Mouse (Mus musculus) right cerebral cortex, postnatal 4 days (tissue): ENCODE data around the gene Narf.

Source experiments
- DNase-seq: peaks from one replicate; pipeline ENCODE4 v3.0.0-alpha.2; 2022

Narf gene

GRCm38 (mm10) chr11:121236564-121237344 is at the start of gene Narf:
TSS of gene Narf (plus strand) at chr11:121237253.
- peak; percentile 93 for DNase-seq

GRCm38 (mm10) chr11:121189681-121190080 is 47.4 kb upstream of the Narf start:
- DNase-seq: no peak

GRCm38 (mm10) chr11:121192742-121193141 is 44.3 kb upstream of the Narf start:
- DNase-seq: no peak

- no peak for DNase-seq
These were observed 43.6 kb upstream of the Narf start for GRCm38 (mm10) chr11:121193415-121193814.

GRCm38 (mm10) chr11:121198622-121199021 is 38.4 kb upstream of the Narf start:
- no peak for DNase-seq

- no peak for DNase-seq
These were observed 37.2 kb upstream of the Narf start for GRCm38 (mm10) chr11:121199851-121200250.

- DNase-seq: no peak
These were observed 36.3 kb upstream of the Narf start for GRCm38 (mm10) chr11:121200781-121201180.

- peak; percentile 37 for DNase-seq
These were observed 35.4 kb upstream of the Narf start for GRCm38 (mm10) chr11:121201436-121202198.

- no peak for DNase-seq
These were observed 33.2 kb upstream of the Narf start for GRCm38 (mm10) chr11:121203859-121204160.

- DNase-seq: peak; percentile 92
These were observed 32.7 kb upstream of the Narf start, which contains the start of the genes Hexdc and Ogfod3 for GRCm38 (mm10) chr11:121204161-121205006. TSS of gene Hexdc (plus strand) at chr11:121204433. TSS of gene Ogfod3 (minus strand) at chr11:121204711.

GRCm38 (mm10) chr11:121216831-121217230 is 20.2 kb upstream of the Narf start:
- no peak for DNase-seq

GRCm38 (mm10) chr11:121219776-121220175 is 17.3 kb upstream of the Narf start:
- no peak for DNase-seq

- no peak for DNase-seq
These were observed 16.3 kb upstream of the Narf start for GRCm38 (mm10) chr11:121220771-121221170.

GRCm38 (mm10) chr11:121221321-121222010 is 15.6 kb upstream of the Narf start:
- DNase-seq: no peak

GRCm38 (mm10) chr11:121228129-121229017 is 8.7 kb upstream of the Narf start:
- DNase-seq: no peak

- peak; percentile 55 for DNase-seq
These were observed 8.0 kb upstream of the Narf start, which contains the start of gene Cybc1 for GRCm38 (mm10) chr11:121229018-121229439. TSS of gene Cybc1 (minus strand) at chr11:121229322.

GRCm38 (mm10) chr11:121231191-121231590 is 5.9 kb upstream of the Narf start:
- DNase-seq: no peak

GRCm38 (mm10) chr11:121231628-121232291 is 5.3 kb upstream of the Narf start:
- no peak for DNase-seq

- DNase-seq: no peak
These were observed 4.3 kb upstream of the Narf start for GRCm38 (mm10) chr11:121232706-121233105.

GRCm38 (mm10) chr11:121235475-121236238 is 1.4 kb upstream of the Narf start:
- DNase-seq: peak; percentile 44
